Mouse (Mus musculus): ENCODE results near the gene Ckap4.

DNA sequence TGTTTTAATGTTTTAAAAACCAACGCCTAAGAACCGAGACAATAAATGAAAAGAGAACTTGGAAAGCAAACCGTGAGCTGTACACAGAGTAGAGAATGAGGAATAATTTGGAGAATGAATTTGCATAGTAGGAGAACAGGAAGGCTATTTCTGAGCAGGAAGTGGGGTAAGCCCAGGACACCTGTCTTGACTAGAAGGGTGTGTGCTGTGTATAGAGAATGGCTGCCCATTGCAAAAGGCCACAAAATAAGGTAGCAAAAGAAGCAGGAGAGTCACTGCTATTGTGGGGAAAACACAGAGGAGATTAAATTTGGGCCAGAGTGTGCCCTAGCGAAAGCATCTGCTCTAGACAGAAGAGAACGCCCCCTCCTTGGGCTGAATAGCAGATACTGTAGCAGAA is 1.6 kb upstream of the Ckap4 start:
- no peak for TF ChIP-seq TCF3 (IDR thresholded peaks at IDR 0.05; ENCODE audit: insufficient read length, low read depth)
- TF ChIP-seq POLR2A (IDR thresholded peaks at IDR 0.05; ENCODE audit: insufficient read length, low read depth), result no peak
- TF ChIP-seq MAX (IDR thresholded peaks at IDR 0.05; ENCODE audit: low read depth), result no peak

Measured in myocyte (in vitro differentiated cells).